Mouse (Mus musculus): ENCODE results near the gene Vangl2. TPM values are rescaled to one million over a fixed set of nuclear protein-coding genes. Genes with fewer than 3 reads are reported as not detected.
"Not testable (repeated sequence)": the region's sequence is repeated elsewhere in the genome, so short reads cannot be mapped to it uniquely, and the experiment has no call there.

Gene Vangl2
- total RNA-seq, 2 experiments from 2014 or later, result 12.3 to 12.4 TPM

GRCm38 (mm10) chr1:172000641-172001040 lies 27.6 kb downstream of the Vangl2 start:
- peak; percentile 74 for DNase-seq

- DNase-seq, result no peak
These were observed 29.2 kb downstream of the Vangl2 start for GRCm38 (mm10) chr1:171998820-171999597.

GRCm38 (mm10) chr1:171996701-171997100 lies 31.5 kb downstream of the Vangl2 start:
- DNase-seq, result no peak

GRCm38 (mm10) chr1:171994918-171995715 lies 33.1 kb downstream of the Vangl2 start:
- DNase-seq, result no peak

GRCm38 (mm10) chr1:171994501-171994900 lies 33.7 kb downstream of the Vangl2 start:
- no peak for DNase-seq

GRCm38 (mm10) chr1:171992901-171993530 lies 35.2 kb downstream of the Vangl2 start:
- DNase-seq, result no peak

GRCm38 (mm10) chr1:171991883-171992282 lies 36.4 kb downstream of the Vangl2 start:
- DNase-seq, result no peak

- DNase-seq, result no peak
These were observed 44.1 kb downstream of the Vangl2 start for GRCm38 (mm10) chr1:171984121-171984520.

- no peak for DNase-seq
These were observed 44.8 kb downstream of the Vangl2 start for GRCm38 (mm10) chr1:171983372-171984001.

- DNase-seq, result no peak
These were observed 45.5 kb downstream of the Vangl2 start for GRCm38 (mm10) chr1:171982740-171983139.

- DNase-seq, result no peak
These were observed 46.1 kb downstream of the Vangl2 start for GRCm38 (mm10) chr1:171982170-171982569.

GRCm38 (mm10) chr1:171979969-171980730 lies 48.1 kb downstream of the Vangl2 start:
- no peak for DNase-seq

GRCm38 (mm10) chr1:171977891-171978290 lies 50.4 kb downstream of the Vangl2 start:
- no peak for DNase-seq

- DNase-seq, result no peak
These were observed 51.3 kb downstream of the Vangl2 start for GRCm38 (mm10) chr1:171976826-171977539.

GRCm38 (mm10) chr1:171975831-171976230 lies 52.4 kb downstream of the Vangl2 start:
- no peak for DNase-seq

GRCm38 (mm10) chr1:171975377-171975776 lies 52.9 kb downstream of the Vangl2 start:
- DNase-seq, result no peak

GRCm38 (mm10) chr1:171974361-171974760 lies 53.9 kb downstream of the Vangl2 start:
- not testable (repeated sequence) for DNase-seq

- DNase-seq, result no peak
These were observed 57.2 kb downstream of the Vangl2 start for GRCm38 (mm10) chr1:171970854-171971586.

- no peak for DNase-seq
These were observed 59.0 kb downstream of the Vangl2 start for GRCm38 (mm10) chr1:171969221-171969620.

GRCm38 (mm10) chr1:171966054-171966790 lies 62.0 kb downstream of the Vangl2 start:
- no peak for DNase-seq

Measured in heart, postnatal 4 days (tissue).